Mouse (Mus musculus) lung, postnatal 0 days (tissue): ENCODE data around the gene Gm38431.

Experiments
- CTCF ChIP-seq: IDR thresholded peaks from 2 replicates; pipeline ENCODE4 v1.5.1; 2016; ENCODE audit warnings: antibody characterized with exemption, mild to moderate bottlenecking
- EP300 ChIP-seq: IDR thresholded peaks from 2 replicates; pipeline ENCODE4 v1.6.1; 2016; ENCODE audit warnings: antibody characterized with exemption, mild to moderate bottlenecking, control low read depth

GRCm38 (mm10) chr9:21135941-21136381 lies 44.2 kb upstream of the Gm38431 start:
- TF ChIP-seq CTCF: no peak
- no peak for TF ChIP-seq EP300
